Mouse (Mus musculus) G1E (cell line): ENCODE data around the gene Phpt1.

ENCODE experiments used
- CTCF ChIP-seq: IDR thresholded peaks from 2 replicates; pipeline ENCODE4 v1.5.1; 2012; ENCODE audit warnings: low read depth, low read length, inconsistent platforms, mixed read lengths
- GATA1 ChIP-seq: IDR thresholded peaks from 2 replicates; pipeline ENCODE4 v1.6.1; 2012; ENCODE audit warnings: borderline replicate concordance, low read length, inconsistent platforms, mixed read lengths

DNA sequence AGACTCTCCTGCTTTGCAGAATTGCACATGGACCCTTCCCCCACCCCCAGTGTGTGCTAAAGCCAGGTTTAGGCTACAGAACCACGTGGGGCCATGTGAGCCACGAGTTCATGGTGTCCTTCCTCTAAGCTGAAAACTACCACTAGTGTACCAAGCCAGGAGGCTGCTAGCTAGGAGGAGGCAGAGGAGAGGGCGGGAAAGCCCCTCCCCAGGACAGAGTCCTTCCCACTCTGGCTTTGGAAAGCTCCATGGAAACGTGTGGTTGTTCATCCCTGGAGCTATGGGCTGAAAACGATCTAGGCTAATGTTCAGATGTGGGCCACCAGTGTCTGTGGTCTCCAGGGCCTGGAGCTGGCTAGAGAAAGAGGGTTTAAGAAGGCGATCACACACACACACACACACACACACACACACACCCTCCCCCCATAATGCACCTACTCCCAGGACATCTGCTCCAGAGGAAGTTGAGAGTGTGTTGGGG is 5.6 kb upstream of the Phpt1 start:
- no peak for TF ChIP-seq GATA1
- TF ChIP-seq CTCF = no peak
